Mouse (Mus musculus) limb, embryonic 13.5 days (tissue): ENCODE results near the gene Arhgef28. TPM values are rescaled to one million over a fixed set of nuclear protein-coding genes. Genes with fewer than 3 reads are reported as not detected.
A peak's percentile ranks its signal among the peaks of the same experiment; 100 is the strongest.

Experiments
- ATAC-seq: fragments of 200-750 bp; cut with Nextera tagmentation; 2 replicates; pipeline ENCODE4 v1.8.0; 2017; ENCODE audit warnings: low read depth, moderate number of reproducible peaks, moderate TSS enrichment; ENCODE audit not compliant: low FRiP score
- H3K27ac ChIP-seq: fragments of 300-500 bp; sonication (generic); 2 replicates; pipeline ENCODE4 v1.5.1; 2015; ENCODE audit warnings: inconsistent platforms, mild to moderate bottlenecking, moderate library complexity
- H3K27me3 ChIP-seq: fragments of 300-500 bp; sonication (generic); 2 replicates; pipeline ENCODE4 v1.6.1; 2015; ENCODE audit warnings: mild to moderate bottlenecking, inconsistent platforms
- H3K36me3 ChIP-seq: fragments of 300-500 bp; sonication (generic); 2 replicates; pipeline ENCODE4 v1.6.1; 2015; ENCODE audit warnings: inconsistent platforms, mild to moderate bottlenecking, moderate library complexity
- H3K4me1 ChIP-seq: fragments of 300-500 bp; sonication (generic); 2 replicates; pipeline ENCODE4 v1.6.1; 2015; ENCODE audit warnings: inconsistent platforms
- H3K4me2 ChIP-seq: fragments of 300-500 bp; sonication (generic); replicated peaks from 2 replicates; pipeline ENCODE4 v1.6.1; 2015; ENCODE audit warnings: inconsistent platforms, mild to moderate bottlenecking, moderate library complexity
- H3K4me3 ChIP-seq: fragments of 300-500 bp; sonication (generic); 2 replicates; pipeline ENCODE4 v1.5.1; 2015; ENCODE audit warnings: moderate library complexity, mild to moderate bottlenecking, inconsistent platforms
- H3K9ac ChIP-seq: fragments of 300-500 bp; sonication (generic); 2 replicates; pipeline ENCODE4 v1.6.1; 2015; ENCODE audit warnings: mild to moderate bottlenecking, inconsistent platforms
- H3K9me3 ChIP-seq: fragments of 300-500 bp; sonication (generic); 2 replicates; pipeline ENCODE4 v1.6.1; 2016; ENCODE audit warnings: inconsistent platforms
- WGBS: fragments of 180-500 bp; shearing (Covaris S2); methylation state at CpG from one replicate; pipeline ENCODE4 v1.1.7; 2015; 5-methylcytosine and 5-hydroxymethylcytosine counted together
- polyA plus RNA-seq: library from polyadenylated mRNA; unstranded; fragments of >200 nt; fragmentation: Nextera tagmentation; extraction: Ambion mirVana; gene quantifications from 2 replicates; pipeline ENCODE4 v1.2.1, GENCODE M21; 2015

Gene Arhgef28
- polyA plus RNA-seq, 1 experiment from 2014 or later, result 26.2 TPM

DNA sequence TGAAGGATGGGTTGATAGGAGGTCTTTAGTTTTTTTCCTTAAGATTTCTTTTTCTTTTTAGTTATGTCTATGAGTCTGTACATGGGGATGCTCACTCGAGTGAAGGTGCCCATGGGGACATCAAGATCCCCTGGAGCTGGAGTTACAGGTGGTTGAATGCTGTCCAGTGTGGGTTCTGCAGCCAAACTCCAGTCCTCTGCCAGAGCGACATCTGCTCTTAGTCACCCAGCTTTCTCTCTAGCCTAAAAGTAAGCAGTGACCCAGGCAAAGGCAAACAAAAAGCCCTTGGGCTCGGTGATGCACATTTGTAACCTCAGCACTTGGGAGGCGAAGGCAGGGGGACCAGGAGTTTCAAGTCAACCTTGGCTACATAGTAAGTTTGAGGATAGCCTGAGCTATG lies 232.3 kb downstream of the Arhgef28 start:
- H3K4me1 ChIP-seq, result no peaks in the 10 kb centered on the region

DNA sequence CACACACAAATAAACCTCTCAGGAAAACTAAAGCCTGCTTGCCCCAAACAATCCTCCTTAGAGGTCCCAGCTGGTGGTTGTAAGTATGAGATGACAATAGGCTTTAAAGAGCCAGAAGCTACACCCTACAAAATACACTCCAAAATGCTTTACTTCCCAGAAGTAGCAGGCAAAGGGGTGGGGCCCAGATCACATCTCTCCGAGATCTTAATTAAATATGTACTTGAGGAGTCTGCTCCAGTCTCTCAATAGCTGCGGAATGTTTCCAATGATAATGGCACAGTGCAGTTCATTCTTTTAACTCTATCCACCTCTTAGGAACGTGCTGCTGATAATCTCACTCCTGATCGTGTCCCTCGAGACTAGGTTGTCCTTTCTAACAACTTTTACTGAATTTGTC lies 240.2 kb downstream of the Arhgef28 start:
- Histone ChIP-seq H3K27me3 (no peaks in the 10 kb centered on the region), H3K27ac (no peak overlapping the region), H3K4me2 (no peak overlapping the region), H3K4me1 (no peaks in the 10 kb centered on the region), H3K9me3 (no peaks in the 10 kb centered on the region), H3K4me3 (no peak overlapping the region), H3K9ac (no peak overlapping the region), H3K36me3 (peaks cover 40% of the 10 kb centered on the region)
- WGBS, result 70% methylated on average over 5 of the region's 5 CpGs
- ATAC-seq, result no peak

More for the DNA sequence above, 232.3 kb downstream of the Arhgef28 start:
- WGBS, result 78% methylated on average over 4 of the region's 4 CpGs
- Histone ChIP-seq H3K9ac (no peak overlapping the region), H3K27ac (no peak overlapping the region), H3K4me2 (no peak overlapping the region), H3K27me3 (no peaks in the 10 kb centered on the region), H3K9me3 (no peaks in the 10 kb centered on the region), H3K36me3 (peaks cover 24% of the 10 kb centered on the region), H3K4me3 (no peak overlapping the region)
- no peak for ATAC-seq

DNA sequence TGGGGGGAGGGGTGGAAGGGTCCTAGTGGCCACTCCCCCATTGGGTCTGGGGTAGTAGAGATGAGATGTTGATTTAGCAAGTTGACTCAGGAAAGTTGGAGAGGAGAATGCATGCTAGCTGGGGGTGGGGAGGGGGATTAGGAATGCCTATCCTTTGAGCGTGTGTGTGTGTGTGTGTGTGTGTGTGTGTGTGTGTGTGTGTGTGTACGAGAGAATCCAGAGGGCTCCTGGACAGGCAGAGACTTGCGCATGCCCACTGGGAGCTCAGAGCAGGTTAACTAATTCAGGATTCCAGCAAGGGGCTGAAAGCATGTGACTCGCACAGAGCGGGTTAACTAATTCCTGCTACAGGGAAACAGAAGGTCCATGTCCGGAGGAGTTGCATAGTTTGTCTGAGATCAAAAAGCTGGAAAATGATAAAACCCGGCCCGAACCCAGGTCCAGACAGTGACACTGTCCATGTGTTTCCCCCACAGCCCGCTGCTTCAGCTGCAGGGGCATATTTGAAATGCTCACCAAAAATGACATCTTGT lies 241.3 kb downstream of the Arhgef28 start:
- 64% methylated on average over 9 of the region's 9 CpGs for WGBS
- no peaks in the 10 kb centered on the region for H3K4me1 ChIP-seq
- no peak overlapping the region for H3K27ac ChIP-seq
- no peak overlapping the region for H3K9ac ChIP-seq
- no peak overlapping the region for H3K4me2 ChIP-seq
- ATAC-seq, result no peak
- H3K9me3 ChIP-seq, result no peaks in the 10 kb centered on the region
- H3K27me3 ChIP-seq, result no peaks in the 10 kb centered on the region
- no peak overlapping the region for H3K4me3 ChIP-seq
- peaks cover 40% of the 10 kb centered on the region for H3K36me3 ChIP-seq

DNA sequence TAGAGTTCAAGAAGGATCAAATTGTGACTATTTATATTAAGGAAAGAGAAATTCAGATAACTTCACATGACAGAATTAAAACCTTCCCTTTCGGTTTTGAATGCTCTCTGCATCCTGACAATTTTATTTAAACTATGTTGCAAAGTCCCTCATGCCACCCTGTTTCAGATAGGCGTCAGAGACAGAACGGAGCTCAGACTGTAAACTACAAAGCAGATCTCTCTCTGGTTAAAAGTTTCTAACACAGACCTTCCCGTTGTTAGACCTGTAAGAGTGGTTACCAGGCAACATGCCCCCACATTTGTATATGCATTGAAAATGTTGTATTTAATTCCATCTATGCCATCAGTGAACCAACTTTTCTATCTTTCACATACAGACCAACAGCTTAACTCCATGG lies 246.1 kb downstream of the Arhgef28 start:
- Histone ChIP-seq H3K4me1 (peaks cover 5% of the 10 kb centered on the region; the same call in 1 of the 2 replicates), H3K4me3 (no peak overlapping the region), H3K9ac (no peak overlapping the region), H3K36me3 (peaks cover 28% of the 10 kb centered on the region), H3K4me2 (no peak overlapping the region), H3K27ac (no peak overlapping the region), H3K9me3 (no peaks in the 10 kb centered on the region), H3K27me3 (no peaks in the 10 kb centered on the region)
- ATAC-seq, result no peak
- WGBS, result 76% methylated on average over 4 of the region's 4 CpGs

DNA sequence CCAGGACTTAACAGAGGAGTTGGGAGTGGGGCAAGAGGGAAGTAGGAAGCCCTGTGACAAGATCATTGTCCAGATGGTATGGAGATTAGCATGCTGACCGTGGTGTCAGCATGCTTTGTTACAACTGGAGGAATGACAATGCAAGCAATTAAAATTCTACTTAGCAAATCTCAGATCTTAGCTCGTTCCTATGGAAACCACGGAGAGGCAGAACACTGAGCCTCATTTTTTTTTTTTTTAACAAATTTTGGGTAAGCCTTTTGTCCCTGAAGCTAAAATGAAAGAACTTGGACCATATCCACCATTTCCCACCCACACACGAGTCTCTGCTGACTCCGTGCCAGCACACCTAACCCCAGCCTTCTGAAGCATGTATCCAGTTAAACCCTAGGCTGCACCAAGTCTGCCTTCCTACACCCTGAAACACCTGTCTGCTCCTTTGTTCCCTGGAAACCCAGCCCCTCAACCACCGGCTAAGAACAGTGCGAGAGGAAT lies 246.8 kb downstream of the Arhgef28 start:
- Histone ChIP-seq H3K27me3 (no peaks in the 10 kb centered on the region), H3K4me2 (no peak overlapping the region), H3K36me3 (peaks cover 24% of the 10 kb centered on the region), H3K9me3 (no peaks in the 10 kb centered on the region), H3K4me1 (peaks cover 8% of the 10 kb centered on the region; the same call in 1 of the 2 replicates), H3K27ac (no peak overlapping the region), H3K9ac (no peak overlapping the region), H3K4me3 (no peak overlapping the region)
- no peak for ATAC-seq
- 46% methylated on average over 7 of the region's 7 CpGs for WGBS

DNA sequence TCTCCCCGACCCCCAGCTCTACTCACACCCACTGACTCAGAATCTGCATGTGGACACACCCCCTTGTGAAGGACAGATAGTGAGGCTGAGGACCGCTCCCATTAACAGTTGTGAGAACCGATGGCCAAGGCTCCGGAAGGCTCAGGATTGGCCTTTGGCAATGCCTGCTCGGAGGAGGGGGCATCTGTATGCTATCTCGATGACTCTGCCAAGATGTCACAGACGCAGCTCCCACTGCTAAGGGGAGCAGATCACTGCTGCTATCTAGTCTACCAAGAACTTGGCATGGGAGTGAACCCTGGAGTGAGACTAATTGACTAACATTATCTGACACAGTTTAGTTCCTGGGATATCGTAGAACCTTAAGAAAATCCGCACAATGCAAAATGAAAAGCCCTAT lies 250.5 kb downstream of the Arhgef28 start:
- H3K36me3 ChIP-seq, result peaks cover 33% of the 10 kb centered on the region
- H3K4me2 ChIP-seq, result no peak overlapping the region
- no peaks in the 10 kb centered on the region for H3K27me3 ChIP-seq
- no peak for ATAC-seq
- H3K9ac ChIP-seq, result no peak overlapping the region
- WGBS, result 44% methylated on average over 9 of the region's 9 CpGs
- H3K9me3 ChIP-seq, result no peaks in the 10 kb centered on the region
- peaks cover 8% of the 10 kb centered on the region; the same call in 1 of the 2 replicates for H3K4me1 ChIP-seq
- no peak overlapping the region for H3K27ac ChIP-seq
- no peak overlapping the region for H3K4me3 ChIP-seq

DNA sequence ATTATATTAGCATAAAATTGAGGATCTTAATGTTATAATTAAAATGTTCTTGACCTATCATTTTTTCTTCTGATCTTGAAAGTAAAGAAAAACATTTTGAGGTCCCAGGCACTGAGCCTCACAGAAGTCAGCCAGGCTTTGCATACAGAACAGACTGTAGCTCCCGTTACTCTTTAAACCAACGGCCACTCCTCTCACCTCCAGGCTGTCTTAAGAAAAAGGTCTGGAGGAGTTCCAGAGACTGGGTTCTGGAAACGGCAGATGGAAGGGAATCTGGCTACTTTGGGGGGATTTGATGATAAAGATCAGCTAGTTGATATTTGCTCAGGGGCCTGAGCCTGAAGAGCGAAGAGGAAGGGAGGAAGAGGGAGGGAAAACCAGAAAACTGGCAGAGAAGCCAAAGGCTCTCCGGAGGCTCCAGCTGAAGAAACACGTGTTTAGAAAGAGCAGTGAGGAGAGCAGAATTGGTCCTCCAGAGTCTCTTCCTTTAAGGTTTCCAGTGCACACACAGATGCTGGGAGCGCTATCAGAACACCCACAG lies 251.2 kb downstream of the Arhgef28 start:
- peak; percentile 61; the same call in 1 of the 2 replicates for ATAC-seq
- Histone ChIP-seq H3K4me1 (peaks cover 8% of the 10 kb centered on the region; the same call in 1 of the 2 replicates), H3K4me3 (no peak overlapping the region), H3K36me3 (peaks cover 40% of the 10 kb centered on the region), H3K4me2 (no peak overlapping the region), H3K27ac (no peak overlapping the region), H3K9ac (no peak overlapping the region), H3K27me3 (no peaks in the 10 kb centered on the region), H3K9me3 (no peaks in the 10 kb centered on the region)
- 31% methylated on average over 7 of the region's 7 CpGs for WGBS

DNA sequence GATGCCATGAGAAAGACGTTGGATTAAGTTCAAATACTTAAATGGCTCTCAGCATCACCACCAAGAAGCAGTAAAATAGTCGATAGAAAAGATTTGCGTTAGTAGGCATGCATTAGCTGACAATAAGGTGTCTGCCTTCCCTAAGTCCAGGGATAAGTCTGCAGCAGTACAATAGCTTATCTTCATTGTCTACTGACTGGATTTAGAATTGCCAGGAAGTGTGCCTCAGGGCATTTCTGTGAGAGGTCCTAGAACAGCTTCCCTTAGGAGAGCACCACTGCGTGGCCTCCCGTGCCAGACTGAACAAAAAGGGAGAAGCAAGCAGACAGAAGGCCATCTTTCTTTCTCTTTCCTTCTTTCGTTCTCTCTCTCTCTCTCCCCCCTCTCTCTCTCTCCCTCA lies 252.2 kb downstream of the Arhgef28 start:
- WGBS, result 68% methylated on average over 6 of the region's 6 CpGs
- no peak overlapping the region for H3K9ac ChIP-seq
- H3K27me3 ChIP-seq, result no peaks in the 10 kb centered on the region
- ATAC-seq, result no peak
- peaks cover 5% of the 10 kb centered on the region; the same call in 1 of the 2 replicates for H3K4me1 ChIP-seq
- no peak overlapping the region for H3K4me2 ChIP-seq
- no peaks in the 10 kb centered on the region for H3K9me3 ChIP-seq
- peaks cover 46% of the 10 kb centered on the region for H3K36me3 ChIP-seq
- H3K27ac ChIP-seq, result no peak overlapping the region
- H3K4me3 ChIP-seq, result no peak overlapping the region

DNA sequence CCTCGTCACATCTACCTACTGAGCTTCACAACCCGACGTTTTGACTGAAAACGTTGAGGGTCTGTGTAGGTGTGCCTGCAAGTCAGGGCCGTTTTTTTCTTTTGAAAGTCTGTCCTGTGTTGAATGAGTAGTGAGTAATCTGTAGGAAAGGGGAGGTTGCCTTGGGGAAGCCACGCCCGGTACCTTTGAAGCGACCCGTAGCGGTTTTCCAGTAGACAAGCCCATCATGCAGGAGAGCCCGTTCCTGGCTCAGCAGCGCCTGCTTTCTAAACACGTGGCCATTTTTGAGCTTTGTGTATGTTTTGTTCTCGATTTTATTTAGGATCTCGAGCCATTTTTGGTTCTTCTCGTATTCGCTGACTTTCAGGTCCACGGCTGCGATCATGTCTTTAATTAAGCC lies 252.7 kb downstream of the Arhgef28 start:
- WGBS, result 93% methylated on average over 19 of the region's 19 CpGs
- H3K9ac ChIP-seq, result no peak overlapping the region
- H3K27ac ChIP-seq, result no peak overlapping the region
- no peaks in the 10 kb centered on the region for H3K27me3 ChIP-seq
- no peak overlapping the region for H3K4me3 ChIP-seq
- H3K4me1 ChIP-seq, result peaks cover 5% of the 10 kb centered on the region; the same call in 1 of the 2 replicates
- no peaks in the 10 kb centered on the region for H3K9me3 ChIP-seq
- H3K4me2 ChIP-seq, result no peak overlapping the region
- ATAC-seq, result no peak
- H3K36me3 ChIP-seq, result peaks cover 51% of the 10 kb centered on the region

DNA sequence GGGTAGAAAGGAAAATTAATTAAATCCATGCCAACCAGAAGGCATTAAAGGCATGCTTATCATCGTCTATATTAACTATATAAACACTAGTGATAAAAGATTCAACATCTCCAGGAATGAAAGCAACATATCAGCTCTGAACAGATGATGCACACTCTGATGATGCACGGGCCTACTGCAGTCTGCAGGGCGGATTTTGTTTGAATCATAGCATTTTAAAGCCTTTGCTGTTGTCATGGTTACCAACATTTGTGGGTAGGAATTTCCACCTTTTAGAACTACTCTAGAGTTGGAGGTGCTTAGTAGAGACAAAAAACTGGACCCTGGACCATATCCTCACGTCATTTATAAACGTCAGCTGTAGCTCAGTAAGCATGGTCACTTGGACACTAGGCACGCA lies 257.4 kb downstream of the Arhgef28 start:
- Histone ChIP-seq H3K27ac (no peak overlapping the region), H3K4me1 (no peaks in the 10 kb centered on the region), H3K9ac (no peak overlapping the region), H3K36me3 (peaks cover 76% of the 10 kb centered on the region), H3K4me2 (no peak overlapping the region), H3K27me3 (no peaks in the 10 kb centered on the region), H3K9me3 (no peaks in the 10 kb centered on the region), H3K4me3 (no peak overlapping the region)
- 92% methylated on average over 6 of the region's 6 CpGs for WGBS
- ATAC-seq, result no peak

DNA sequence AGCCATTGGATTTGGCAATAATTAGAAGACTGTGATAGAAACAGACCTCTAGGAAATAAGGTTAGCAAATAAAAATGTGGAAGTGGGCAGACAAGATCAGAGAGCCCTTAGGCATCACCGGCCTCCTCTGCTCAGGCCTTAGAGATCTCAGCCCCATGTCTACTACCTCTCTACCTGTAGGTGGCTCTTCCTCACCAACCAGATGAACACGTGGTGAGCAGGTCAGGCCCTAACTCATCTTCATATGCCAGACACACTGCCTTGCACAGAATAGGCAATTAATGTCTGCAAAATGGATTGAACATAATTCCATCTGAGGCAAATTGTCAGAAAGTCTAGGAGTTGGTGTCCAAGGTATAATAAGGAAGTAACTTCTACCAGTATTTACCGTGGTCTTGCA lies 258.6 kb downstream of the Arhgef28 start:
- no peak overlapping the region for H3K27ac ChIP-seq
- H3K4me1 ChIP-seq, result peaks cover 4% of the 10 kb centered on the region
- H3K9me3 ChIP-seq, result no peaks in the 10 kb centered on the region
- no peak overlapping the region for H3K9ac ChIP-seq
- WGBS, result 77% methylated on average over 3 of the region's 3 CpGs
- no peak; the same call in 1 of the 2 replicates for ATAC-seq
- H3K4me2 ChIP-seq, result no peak overlapping the region
- peaks cover 70% of the 10 kb centered on the region for H3K36me3 ChIP-seq
- H3K4me3 ChIP-seq, result no peak overlapping the region
- H3K27me3 ChIP-seq, result no peaks in the 10 kb centered on the region

DNA sequence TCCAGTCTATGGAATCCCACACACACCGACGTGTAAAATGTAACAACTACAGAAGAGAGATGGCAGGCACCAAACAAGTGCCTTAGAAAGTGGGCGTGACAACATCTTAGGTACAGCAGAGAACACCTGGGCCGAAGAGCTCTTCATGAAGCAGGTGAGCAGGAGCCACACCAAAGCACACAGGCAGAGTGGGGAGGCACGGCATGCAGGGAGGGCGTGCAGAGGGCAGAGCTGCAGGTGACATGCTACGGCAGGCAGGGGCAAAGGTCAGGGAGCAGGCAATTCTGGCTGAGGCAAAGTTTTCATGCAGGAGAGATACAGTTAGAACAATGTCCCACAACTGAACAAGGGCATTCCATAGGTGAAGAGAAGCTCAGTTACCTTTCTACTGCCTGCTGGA lies 259.8 kb downstream of the Arhgef28 start:
- H3K4me1 ChIP-seq, result peaks cover 14% of the 10 kb centered on the region
- H3K9me3 ChIP-seq, result no peaks in the 10 kb centered on the region
- no peaks in the 10 kb centered on the region for H3K27me3 ChIP-seq
- H3K27ac ChIP-seq, result no peak overlapping the region
- ATAC-seq, result no peak
- no peak overlapping the region for H3K9ac ChIP-seq
- 71% methylated on average over 7 of the region's 7 CpGs for WGBS
- peaks cover 64% of the 10 kb centered on the region for H3K36me3 ChIP-seq
- H3K4me3 ChIP-seq, result no peak overlapping the region
- H3K4me2 ChIP-seq, result no peak overlapping the region
